ENCODE assay signal across 14 mouse cellular contexts in genomic region chr12:44462436-44462835, GRCm38 (mm10).
DNase-seq lines count a peak whose midpoint lies in the region; ATAC-seq lines count a peak whose summit lies in the region.
"Had no signal": no experiment of that assay in that cellular context is flagged by ENCODE, and none has a peak within 500 bp of the region (broad histone marks: within the 10 kb centered on the region; RNA-seq: fewer than 3 reads in every experiment).

No protein-coding gene starts in this region.

- peak overlapping the region; percentile 65 for H3K27ac ChIP-seq in hindbrain, embryonic 11.5 days (ENCODE audit: low read depth, low read length)
- no peak overlapping the region; the same call in 1 of the 2 replicates for H3K27ac ChIP-seq in hindbrain, embryonic 10.5 days
- peak overlapping the region; percentile 61 for H3K27ac ChIP-seq in forebrain, embryonic 15.5 days (replicated peaks)
- H3K27ac ChIP-seq in midbrain, embryonic 16.5 days (ENCODE audit: low read length) = peak overlapping the region; percentile 36; the same call in 1 of the 2 replicates
- H3K27ac ChIP-seq in intestine, embryonic 16.5 days (ENCODE audit: low read length) = no peak overlapping the region
- H3K27ac ChIP-seq: heart, adult 2 months had no signal

- H3K4me3 ChIP-seq in hindbrain, embryonic 11.5 days (ENCODE audit: low read depth, low read length) = no peak overlapping the region
- H3K4me3 ChIP-seq in hindbrain, embryonic 10.5 days = no peak overlapping the region
- H3K4me3 ChIP-seq in forebrain, embryonic 15.5 days = no peak overlapping the region
- no peak overlapping the region for H3K4me3 ChIP-seq in midbrain, embryonic 16.5 days (ENCODE audit: low read depth, low read length)
- H3K4me3 ChIP-seq in intestine, embryonic 16.5 days (ENCODE audit: low read length) = no peak overlapping the region
- H3K4me3 ChIP-seq: heart, adult 2 months had no signal

- H3K36me3 ChIP-seq in hindbrain, embryonic 11.5 days (ENCODE audit: control insufficient read depth, insufficient read depth, low read length) = no peaks in the 10 kb centered on the region
- no peaks in the 10 kb centered on the region for H3K36me3 ChIP-seq in hindbrain, embryonic 10.5 days
- no peaks in the 10 kb centered on the region for H3K36me3 ChIP-seq in forebrain, embryonic 15.5 days
- no peaks in the 10 kb centered on the region for H3K36me3 ChIP-seq in midbrain, embryonic 16.5 days (ENCODE audit: control insufficient read depth, insufficient read depth, low read length)
- no peaks in the 10 kb centered on the region for H3K36me3 ChIP-seq in intestine, embryonic 16.5 days (ENCODE audit: control insufficient read depth, insufficient read depth, low read length)

- ATAC-seq in hindbrain, embryonic 11.5 days (ENCODE audit: low FRiP score) = peak; percentile 84
- ATAC-seq in forebrain, embryonic 15.5 days (replicated peaks) = peak; percentile 85
- ATAC-seq in midbrain, embryonic 16.5 days = peak; percentile 78
- no peak for ATAC-seq in intestine, embryonic 16.5 days
- ATAC-seq: lung, postnatal 0 days had no signal

- DNase-seq in hindbrain, embryonic 11.5 days (ENCODE audit: low spot score) = peak; percentile 36
- no peak for DNase-seq in hindbrain, embryonic 10.5 days (ENCODE audit: low spot score)
- DNase-seq in cerebellum, adult 18-20 months = peak; percentile 27 to 30
- no peak for DNase-seq in c-Kit-positive CD71-positive TER-119-positive erythroid progenitor cells, embryonic 14.5 days (ENCODE audit: low spot score)
- no peak for DNase-seq in embryo, embryonic 9.5 days (ENCODE audit: extremely low spot score)
- DNase-seq: B cell, adult 2 months; heart, adult 2 months; heart, postnatal 36 days; kidney, postnatal 14 days; liver had no signal

- H3K9ac ChIP-seq in hindbrain, embryonic 11.5 days (ENCODE audit: low read depth, low read length) = no peak overlapping the region
- no peak overlapping the region for H3K9ac ChIP-seq in forebrain, embryonic 15.5 days (replicated peaks)
- no peak overlapping the region for H3K9ac ChIP-seq in midbrain, embryonic 16.5 days (ENCODE audit: low read depth, low read length)
- H3K9ac ChIP-seq in intestine, embryonic 16.5 days (ENCODE audit: low read depth, low read length) = no peak overlapping the region

- H3K4me2 ChIP-seq in hindbrain, embryonic 11.5 days (replicated peaks; ENCODE audit: low read depth, low read length) = no peak overlapping the region
- no peak overlapping the region for H3K4me2 ChIP-seq in forebrain, embryonic 15.5 days (replicated peaks)
- H3K4me2 ChIP-seq in midbrain, embryonic 16.5 days (ENCODE audit: low read length) = no peak overlapping the region
- no peak overlapping the region for H3K4me2 ChIP-seq in intestine, embryonic 16.5 days (ENCODE audit: low read depth, low read length)

- 37% methylated on average over 4 of the region's 4 CpGs for WGBS in hindbrain, embryonic 11.5 days
- 40% methylated on average over 4 of the region's 4 CpGs for WGBS in hindbrain, embryonic 10.5 days
- whole genome bisulfite sequencing in forebrain, embryonic 15.5 days = 26% methylated on average over 4 of the region's 4 CpGs
- WGBS in midbrain, embryonic 16.5 days = 34% methylated on average over 4 of the region's 4 CpGs
- 65% methylated on average over 4 of the region's 4 CpGs for WGBS in intestine, embryonic 16.5 days

- H3K4me1 ChIP-seq in hindbrain, embryonic 11.5 days (replicated peaks; ENCODE audit: control insufficient read depth, insufficient read depth, low read length) = no peaks in the 10 kb centered on the region
- peaks cover 15% of the 10 kb centered on the region for H3K4me1 ChIP-seq in hindbrain, embryonic 10.5 days (replicated peaks)
- peaks cover 13% of the 10 kb centered on the region for H3K4me1 ChIP-seq in forebrain, embryonic 15.5 days
- peaks cover 7% of the 10 kb centered on the region for H3K4me1 ChIP-seq in midbrain, embryonic 16.5 days (ENCODE audit: control insufficient read depth, insufficient read depth, low read length)
- no peaks in the 10 kb centered on the region for H3K4me1 ChIP-seq in intestine, embryonic 16.5 days (ENCODE audit: control insufficient read depth, insufficient read depth, low read length)

- H3K9me3 ChIP-seq in hindbrain, embryonic 11.5 days (ENCODE audit: control insufficient read depth, low read length) = no peaks in the 10 kb centered on the region
- H3K9me3 ChIP-seq in hindbrain, embryonic 10.5 days = no peaks in the 10 kb centered on the region
- no peaks in the 10 kb centered on the region for H3K9me3 ChIP-seq in forebrain, embryonic 15.5 days
- no peaks in the 10 kb centered on the region for H3K9me3 ChIP-seq in midbrain, embryonic 16.5 days (replicated peaks; ENCODE audit: control insufficient read depth, low read length, poor library complexity, severe bottlenecking)
- no peaks in the 10 kb centered on the region for H3K9me3 ChIP-seq in intestine, embryonic 16.5 days (ENCODE audit: control insufficient read depth, low read length)

- H3K27me3 ChIP-seq in hindbrain, embryonic 11.5 days (ENCODE audit: control insufficient read depth, insufficient read depth, low read length) = no peaks in the 10 kb centered on the region
- H3K27me3 ChIP-seq in hindbrain, embryonic 10.5 days (ENCODE audit: insufficient read depth, poor library complexity, severe bottlenecking) = no peaks in the 10 kb centered on the region
- no peaks in the 10 kb centered on the region for H3K27me3 ChIP-seq in forebrain, embryonic 15.5 days
- no peaks in the 10 kb centered on the region for H3K27me3 ChIP-seq in midbrain, embryonic 16.5 days (ENCODE audit: control insufficient read depth, insufficient read depth, low read depth, low read length)
- no peaks in the 10 kb centered on the region for H3K27me3 ChIP-seq in intestine, embryonic 16.5 days (replicated peaks; ENCODE audit: control insufficient read depth, insufficient read depth, low read length)

Comparison
In these comparisons a context has a peak if more than half of its experiments do, and no peak if none do; other contexts are left out.
1. DNase-seq: peak in hindbrain, embryonic 11.5 days (single experiment) and cerebellum, adult 18-20 months (2 of 2); none in hindbrain, embryonic 10.5 days (single experiment), c-Kit-positive CD71-positive TER-119-positive erythroid progenitor cells, embryonic 14.5 days (single experiment) and embryo, embryonic 9.5 days (single experiment).
2. H3K27ac ChIP-seq: peak in hindbrain, embryonic 11.5 days (single experiment), forebrain, embryonic 15.5 days (single experiment) and midbrain, embryonic 16.5 days (single experiment); none in hindbrain, embryonic 10.5 days (single experiment) and intestine, embryonic 16.5 days (single experiment).